Mouse (Mus musculus): Measurements from ENCODE around the gene Pigf. TPM values are rescaled to one million over a fixed set of nuclear protein-coding genes. Genes with fewer than 3 reads are reported as not detected.

Pigf gene
- polyA plus RNA-seq, 1 experiment from 2014 or later: 35.3 TPM

- H3K27me3 ChIP-seq (replicated peaks; ENCODE audit: control insufficient read depth, insufficient read depth, low read length): no peaks in the 10 kb centered on the region
- ATAC-seq (no peak), DNase-seq (ENCODE audit: low spot score) (no peak)
- no peak overlapping the region for H3K4me3 ChIP-seq (ENCODE audit: low read depth, low read length)
- no peaks in the 10 kb centered on the region for H3K4me1 ChIP-seq (ENCODE audit: control insufficient read depth, insufficient read depth, low read length)
- no peak overlapping the region for H3K27ac ChIP-seq (ENCODE audit: low read depth, low read length)
- H3K9ac ChIP-seq (ENCODE audit: low read length): no peak overlapping the region
- no peaks in the 10 kb centered on the region for H3K9me3 ChIP-seq (replicated peaks; ENCODE audit: control insufficient read depth, low read length)
- H3K4me2 ChIP-seq (ENCODE audit: low read length): no peak overlapping the region
- H3K36me3 ChIP-seq (ENCODE audit: control insufficient read depth, insufficient read depth, low read length): no peaks in the 10 kb centered on the region
- 84% methylated on average over 8 of the region's 8 CpGs for WGBS
Observed at GRCm38 (mm10) chr17:87057486-87058266, 32.5 kb upstream of the Pigf start.

DNA sequence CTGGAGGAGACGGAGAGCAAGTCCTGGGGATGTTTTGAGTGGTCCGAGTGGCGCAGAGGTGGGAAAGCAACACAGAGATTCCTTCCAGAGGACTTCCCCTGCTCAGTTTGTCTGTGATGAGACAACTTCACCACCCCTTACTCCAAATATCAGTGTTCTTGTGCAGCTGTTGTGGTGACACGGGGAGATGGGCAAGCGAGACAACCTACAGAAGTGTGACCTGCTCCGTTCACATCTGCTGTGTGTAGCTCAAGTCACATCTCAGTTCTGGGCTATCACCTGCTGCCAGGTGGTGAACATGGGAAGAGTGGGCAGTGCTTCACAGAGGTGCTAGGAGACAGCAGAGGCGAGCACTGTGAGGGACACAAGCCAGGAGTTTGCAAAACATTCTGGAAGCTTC is 31.6 kb upstream of the Pigf start:
- Histone ChIP-seq H3K4me1 (ENCODE audit: control insufficient read depth, insufficient read depth, low read length) (no peaks in the 10 kb centered on the region), H3K36me3 (ENCODE audit: control insufficient read depth, insufficient read depth, low read length) (no peaks in the 10 kb centered on the region), H3K9ac (ENCODE audit: low read length) (no peak overlapping the region), H3K27me3 (replicated peaks; ENCODE audit: control insufficient read depth, insufficient read depth, low read length) (no peaks in the 10 kb centered on the region), H3K4me3 (ENCODE audit: low read depth, low read length) (no peak overlapping the region), H3K4me2 (ENCODE audit: low read length) (no peak overlapping the region), H3K9me3 (replicated peaks; ENCODE audit: control insufficient read depth, low read length) (no peaks in the 10 kb centered on the region), H3K27ac (ENCODE audit: low read depth, low read length) (no peak overlapping the region)
- 92% methylated on average over 7 of the region's 7 CpGs for WGBS
- DNase-seq (ENCODE audit: low spot score): no peak
- ATAC-seq: no peak

DNA sequence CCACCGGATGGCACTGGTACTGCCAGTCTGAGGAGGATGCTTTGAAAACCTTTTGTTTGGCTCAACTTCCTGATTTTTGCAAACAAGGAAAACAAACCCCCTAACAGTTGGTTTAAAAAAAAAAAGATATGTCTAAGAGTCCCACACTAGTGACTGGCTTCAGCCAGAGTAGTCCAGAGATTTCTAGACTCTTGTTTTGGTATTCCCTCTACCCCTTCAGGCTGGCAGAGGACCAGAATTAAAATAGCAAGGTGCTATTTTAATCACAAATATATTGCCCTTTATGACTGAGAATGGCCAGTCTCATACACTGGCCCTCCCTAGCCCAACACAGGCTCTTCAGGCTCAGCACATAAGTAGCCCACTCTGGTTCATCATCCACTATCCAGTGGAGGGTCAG is 30.5 kb upstream of the Pigf start:
- no peak overlapping the region for H3K9ac ChIP-seq (ENCODE audit: low read length)
- no peaks in the 10 kb centered on the region for H3K4me1 ChIP-seq (ENCODE audit: control insufficient read depth, insufficient read depth, low read length)
- H3K9me3 ChIP-seq (replicated peaks; ENCODE audit: control insufficient read depth, low read length): no peaks in the 10 kb centered on the region
- H3K36me3 ChIP-seq (ENCODE audit: control insufficient read depth, insufficient read depth, low read length): no peaks in the 10 kb centered on the region
- H3K4me3 ChIP-seq (ENCODE audit: low read depth, low read length): no peak overlapping the region
- no peak overlapping the region for H3K27ac ChIP-seq (ENCODE audit: low read depth, low read length)
- DNase-seq (ENCODE audit: low spot score) (no peak), ATAC-seq (no peak)
- no peaks in the 10 kb centered on the region for H3K27me3 ChIP-seq (replicated peaks; ENCODE audit: control insufficient read depth, insufficient read depth, low read length)
- 69% methylated on average over 1 of the region's 1 CpGs for WGBS
- no peak overlapping the region for H3K4me2 ChIP-seq (ENCODE audit: low read length)

- H3K27ac ChIP-seq (ENCODE audit: low read depth, low read length): no peak overlapping the region
Observed at GRCm38 (mm10) chr17:87055051-87055459, 29.8 kb upstream of the Pigf start.

GRCm38 (mm10) chr17:87053921-87054320 is 28.7 kb upstream of the Pigf start:
- Histone ChIP-seq H3K9me3 (replicated peaks; ENCODE audit: control insufficient read depth, low read length) (no peaks in the 10 kb centered on the region), H3K4me3 (ENCODE audit: low read depth, low read length) (no peak overlapping the region), H3K27me3 (replicated peaks; ENCODE audit: control insufficient read depth, insufficient read depth, low read length) (no peaks in the 10 kb centered on the region), H3K9ac (ENCODE audit: low read length) (no peak overlapping the region), H3K36me3 (ENCODE audit: control insufficient read depth, insufficient read depth, low read length) (no peaks in the 10 kb centered on the region), H3K4me2 (ENCODE audit: low read length) (no peak overlapping the region), H3K4me1 (ENCODE audit: control insufficient read depth, insufficient read depth, low read length) (no peaks in the 10 kb centered on the region), H3K27ac (ENCODE audit: low read depth, low read length) (no peak overlapping the region)
- DNase-seq (ENCODE audit: low spot score) (no peak), ATAC-seq (no peak)
- 73% methylated on average over 5 of the region's 5 CpGs for WGBS

More at GRCm38 (mm10) chr17:87055051-87055459, 29.8 kb upstream of the Pigf start:
- H3K9me3 ChIP-seq (replicated peaks; ENCODE audit: control insufficient read depth, low read length): no peaks in the 10 kb centered on the region
- H3K36me3 ChIP-seq (ENCODE audit: control insufficient read depth, insufficient read depth, low read length): no peaks in the 10 kb centered on the region
- no peak overlapping the region for H3K4me2 ChIP-seq (ENCODE audit: low read length)
- no peaks in the 10 kb centered on the region for H3K4me1 ChIP-seq (ENCODE audit: control insufficient read depth, insufficient read depth, low read length)
- H3K27me3 ChIP-seq (replicated peaks; ENCODE audit: control insufficient read depth, insufficient read depth, low read length): no peaks in the 10 kb centered on the region
- H3K4me3 ChIP-seq (ENCODE audit: low read depth, low read length): no peak overlapping the region
- no peak overlapping the region for H3K9ac ChIP-seq (ENCODE audit: low read length)
- DNase-seq (ENCODE audit: low spot score): peak; percentile 30
- 45% methylated on average over 5 of the region's 5 CpGs for WGBS
- no peak for ATAC-seq

DNA sequence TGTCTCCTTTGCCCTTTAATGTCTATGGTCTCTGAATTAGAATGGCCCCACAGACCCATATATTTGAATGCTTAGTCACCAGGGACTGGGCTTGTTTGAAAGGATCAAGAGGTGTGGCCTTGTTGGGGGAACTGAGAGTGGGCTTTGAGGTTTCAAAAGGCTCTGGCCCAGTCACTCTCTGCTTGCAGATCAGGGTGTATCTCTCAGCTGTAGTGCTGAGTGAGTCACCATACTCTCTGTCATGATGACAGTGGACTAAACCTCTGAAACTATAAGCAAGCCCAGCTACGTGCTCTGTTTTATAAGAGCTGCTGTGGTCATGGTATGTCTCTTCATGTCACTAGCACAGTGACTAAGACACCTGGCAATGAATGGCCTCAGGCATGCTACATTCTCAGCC is 27.2 kb upstream of the Pigf start:
- WGBS: 86% methylated on average over 1 of the region's 1 CpGs
- Histone ChIP-seq H3K9ac (ENCODE audit: low read length) (no peak overlapping the region), H3K4me2 (ENCODE audit: low read length) (no peak overlapping the region), H3K36me3 (ENCODE audit: control insufficient read depth, insufficient read depth, low read length) (no peaks in the 10 kb centered on the region), H3K27ac (ENCODE audit: low read depth, low read length) (no peak overlapping the region), H3K9me3 (replicated peaks; ENCODE audit: control insufficient read depth, low read length) (no peaks in the 10 kb centered on the region), H3K4me3 (ENCODE audit: low read depth, low read length) (no peak overlapping the region), H3K27me3 (replicated peaks; ENCODE audit: control insufficient read depth, insufficient read depth, low read length) (no peaks in the 10 kb centered on the region), H3K4me1 (ENCODE audit: control insufficient read depth, insufficient read depth, low read length) (no peaks in the 10 kb centered on the region)
- ATAC-seq (no peak), DNase-seq (ENCODE audit: low spot score) (no peak)

DNA sequence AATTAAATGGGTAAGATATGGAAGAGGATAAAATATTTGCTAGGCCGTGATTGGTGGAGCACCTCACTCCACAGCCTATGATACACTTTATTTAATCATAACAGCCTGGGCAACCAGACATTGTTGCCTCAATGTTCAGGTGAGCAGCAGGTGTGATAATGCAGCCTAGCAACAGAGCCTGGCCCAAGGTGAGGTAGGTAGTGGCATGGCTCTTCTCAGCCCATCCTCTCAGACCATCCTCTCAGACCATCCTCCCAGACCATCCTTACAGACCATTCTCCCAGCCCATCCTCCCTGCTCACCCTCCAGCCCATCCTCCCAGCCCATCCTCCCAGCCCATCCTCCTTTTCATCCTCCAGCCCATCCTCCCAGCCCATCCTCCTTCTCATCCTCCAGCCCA is 26.4 kb upstream of the Pigf start:
- ATAC-seq (no peak), DNase-seq (ENCODE audit: low spot score) (no peak)
- Histone ChIP-seq H3K4me1 (ENCODE audit: control insufficient read depth, insufficient read depth, low read length) (no peaks in the 10 kb centered on the region), H3K36me3 (ENCODE audit: control insufficient read depth, insufficient read depth, low read length) (no peaks in the 10 kb centered on the region), H3K27ac (ENCODE audit: low read depth, low read length) (no peak overlapping the region), H3K9ac (ENCODE audit: low read length) (no peak overlapping the region), H3K4me2 (ENCODE audit: low read length) (no peak overlapping the region), H3K27me3 (replicated peaks; ENCODE audit: control insufficient read depth, insufficient read depth, low read length) (no peaks in the 10 kb centered on the region), H3K9me3 (replicated peaks; ENCODE audit: control insufficient read depth, low read length) (no peaks in the 10 kb centered on the region), H3K4me3 (ENCODE audit: low read depth, low read length) (no peak overlapping the region)
- 86% methylated on average over 1 of the region's 1 CpGs for WGBS

DNA sequence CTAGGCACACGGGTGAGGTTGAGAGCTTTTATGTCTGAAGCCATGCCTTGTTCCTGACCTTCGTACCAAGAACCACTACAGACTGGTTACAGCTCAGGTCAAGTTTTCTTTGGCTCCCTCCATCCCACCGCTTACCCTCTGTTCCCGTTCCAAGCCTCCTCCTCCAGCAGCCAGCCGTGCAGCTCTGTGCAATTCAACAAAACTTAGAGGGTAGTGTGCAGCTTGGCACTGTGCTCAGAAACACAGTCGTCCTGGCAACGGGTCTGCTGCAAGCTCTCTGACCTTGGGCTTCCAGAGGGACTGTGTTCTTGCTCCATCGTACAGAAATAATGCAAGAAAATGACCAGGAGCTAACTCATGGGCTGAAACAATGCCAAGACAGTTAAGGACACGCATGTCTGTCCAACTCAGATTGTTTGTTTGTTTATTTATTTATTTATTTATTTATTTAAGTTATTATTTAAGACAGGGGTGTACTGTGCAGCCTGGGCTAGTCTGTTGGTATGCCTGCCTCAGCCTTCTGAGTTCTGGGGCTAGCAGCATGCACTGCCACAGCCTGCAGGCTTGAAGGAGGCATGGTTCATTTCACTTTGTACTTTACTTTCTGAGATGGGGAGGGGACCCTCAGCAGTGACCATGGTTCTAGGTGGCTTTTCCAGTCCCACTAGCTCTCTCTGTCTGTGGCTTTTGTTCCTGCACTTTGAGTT is 25.4 kb upstream of the Pigf start:
- DNase-seq (ENCODE audit: low spot score) (peak; percentile 67), ATAC-seq (peak; percentile 72)
- no peak overlapping the region for H3K4me3 ChIP-seq (ENCODE audit: low read depth, low read length)
- no peaks in the 10 kb centered on the region for H3K27me3 ChIP-seq (replicated peaks; ENCODE audit: control insufficient read depth, insufficient read depth, low read length)
- no peak overlapping the region for H3K27ac ChIP-seq (ENCODE audit: low read depth, low read length)
- H3K9me3 ChIP-seq (replicated peaks; ENCODE audit: control insufficient read depth, low read length): no peaks in the 10 kb centered on the region
- H3K4me2 ChIP-seq (ENCODE audit: low read length): no peak overlapping the region
- H3K4me1 ChIP-seq (ENCODE audit: control insufficient read depth, insufficient read depth, low read length): no peaks in the 10 kb centered on the region
- no peak overlapping the region for H3K9ac ChIP-seq (ENCODE audit: low read length)
- WGBS: 42% methylated on average over 9 of the region's 9 CpGs
- no peaks in the 10 kb centered on the region for H3K36me3 ChIP-seq (ENCODE audit: control insufficient read depth, insufficient read depth, low read length)

DNA sequence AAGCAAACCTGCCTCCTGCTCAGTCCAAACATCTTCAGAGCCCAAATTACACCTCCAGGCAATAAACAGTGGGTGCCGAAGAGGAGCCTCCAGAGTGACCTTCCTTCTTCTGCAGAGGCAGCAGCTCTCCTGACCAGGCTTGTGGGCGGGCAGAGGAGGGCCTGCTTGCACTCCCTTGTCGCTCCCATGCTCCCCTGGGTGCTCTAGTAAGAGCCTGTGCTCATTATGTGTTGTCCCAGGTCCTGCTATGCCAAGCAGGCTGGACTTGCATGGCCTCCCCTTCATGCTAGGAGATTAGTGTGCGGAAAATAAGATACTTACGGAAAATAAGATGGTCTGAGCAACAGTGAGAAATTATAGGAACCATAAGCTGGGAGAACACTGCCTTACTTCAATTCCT is 24.5 kb upstream of the Pigf start:
- Histone ChIP-seq H3K9me3 (replicated peaks; ENCODE audit: control insufficient read depth, low read length) (no peaks in the 10 kb centered on the region), H3K9ac (ENCODE audit: low read length) (no peak overlapping the region), H3K36me3 (ENCODE audit: control insufficient read depth, insufficient read depth, low read length) (no peaks in the 10 kb centered on the region), H3K27me3 (replicated peaks; ENCODE audit: control insufficient read depth, insufficient read depth, low read length) (no peaks in the 10 kb centered on the region), H3K27ac (ENCODE audit: low read depth, low read length) (no peak overlapping the region), H3K4me2 (ENCODE audit: low read length) (no peak overlapping the region), H3K4me3 (ENCODE audit: low read depth, low read length) (no peak overlapping the region), H3K4me1 (ENCODE audit: control insufficient read depth, insufficient read depth, low read length) (no peaks in the 10 kb centered on the region)
- 58% methylated on average over 5 of the region's 5 CpGs for WGBS
- no peak for DNase-seq (ENCODE audit: low spot score)
- ATAC-seq: no peak
